Mouse (Mus musculus): ENCODE measurements around the gene Scn5a.

- no peak for TF ChIP-seq CTCF (IDR thresholded peaks at IDR 0.05; ENCODE audit: low read depth, low read length)
- no peak for TF ChIP-seq GATA2 (IDR thresholded peaks at IDR 0.05; ENCODE audit: borderline replicate concordance, low read depth, low read length)
- no peak for TF ChIP-seq TAL1 (conservative IDR thresholded peaks at IDR 0.05; ENCODE audit: low read depth, low read length)
- no peak for TF ChIP-seq POLR2AphosphoS5 (IDR thresholded peaks at IDR 0.05; ENCODE audit: insufficient replicate concordance, low read depth, low read length)
- TF ChIP-seq GATA1 (IDR thresholded peaks at IDR 0.05; ENCODE audit: borderline replicate concordance, low read length) = no peak
Measured at GRCm38 (mm10) chr9:119473011-119473410, 105.8 kb downstream of the Scn5a start.
